Mouse (Mus musculus) stomach, postnatal 0 days (tissue): ENCODE measurements around the gene Tsc1. TPM values are rescaled to one million over a fixed set of nuclear protein-coding genes. Genes with fewer than 3 reads are reported as not detected.
A peak's percentile ranks its signal among the peaks of the same experiment; 100 is the strongest.

Experiments
- ATAC-seq: fragments of 200-750 bp; cut with Nextera tagmentation; 2 replicates; pipeline ENCODE4 v1.8.0; 2017; ENCODE audit not compliant: low FRiP score, low TSS enrichment
- DNase-seq: peaks from one replicate; pipeline ENCODE4 v3.0.0-alpha.2; 2016; ENCODE audit warnings: low spot score
- H3K27ac ChIP-seq: fragments of 300-500 bp; sonication (generic); replicated peaks from 2 replicates; pipeline ENCODE4 v1.5.1; 2014; ENCODE audit warnings: mild to moderate bottlenecking, control low read depth
- H3K27me3 ChIP-seq: fragments of 300-500 bp; sonication (generic); 2 replicates; pipeline ENCODE4 v1.6.1; 2014; ENCODE audit warnings: low read length; ENCODE audit not compliant: control insufficient read depth, insufficient read depth
- H3K36me3 ChIP-seq: fragments of 300-500 bp; sonication (generic); 2 replicates; pipeline ENCODE4 v1.6.1; 2014; ENCODE audit warnings: low read length, mixed read lengths; ENCODE audit not compliant: control insufficient read depth, insufficient read depth
- H3K4me1 ChIP-seq: fragments of 300-500 bp; sonication (generic); replicated peaks from 2 replicates; pipeline ENCODE4 v1.6.1; 2014; ENCODE audit warnings: antibody characterized with exemption; ENCODE audit not compliant: control insufficient read depth, insufficient read depth
- H3K4me2 ChIP-seq: fragments of 300-500 bp; sonication (generic); replicated peaks from 2 replicates; pipeline ENCODE4 v1.6.1; 2014; ENCODE audit warnings: low read depth, mild to moderate bottlenecking, control low read depth, moderate library complexity
- H3K4me3 ChIP-seq: fragments of 300-500 bp; sonication (generic); 2 replicates; pipeline ENCODE4 v1.5.1; 2014; ENCODE audit warnings: low read depth, low read length, control low read depth
- H3K9ac ChIP-seq: fragments of 300-500 bp; sonication (generic); 2 replicates; pipeline ENCODE4 v1.6.1; 2014; ENCODE audit warnings: mild to moderate bottlenecking, low read length, control low read depth, mixed read lengths
- H3K9me3 ChIP-seq: fragments of 300-500 bp; sonication (generic); 2 replicates; pipeline ENCODE4 v1.6.1; 2016; ENCODE audit warnings: low read length; ENCODE audit not compliant: control insufficient read depth
- CTCF ChIP-seq: IDR thresholded peaks from 2 replicates; pipeline ENCODE4 v1.5.1; 2016; ENCODE audit warnings: antibody characterized with exemption, low read depth, mild to moderate bottlenecking, moderate library complexity
- EP300 ChIP-seq: optimal IDR thresholded peaks from 2 replicates; pipeline ENCODE3; 2016; ENCODE audit warnings: antibody characterized with exemption
- WGBS: fragments of 180-500 bp; shearing (Covaris S2); extraction: QIAGEN DNeasy Blood & Tissue Kit; methylation state at CpG from one replicate; pipeline ENCODE4 v1.1.7; 2014; 5-methylcytosine and 5-hydroxymethylcytosine counted together
- polyA plus RNA-seq: library from polyadenylated mRNA; unstranded; fragments of >200 nt; fragmentation: Nextera tagmentation; extraction: Ambion mirVana; gene quantifications from 2 replicates; pipeline ENCODE4 v1.2.1, GENCODE M21; 2015

Gene Tsc1
- polyA plus RNA-seq, 1 experiment from 2014 or later: 4.9 TPM

GRCm38 (mm10) chr2:28624870-28625269 is 16.2 kb upstream of the Tsc1 start:
- no peak overlapping the region for H3K4me2 ChIP-seq
- DNase-seq (no peak), ATAC-seq (no peak)
- 91% methylated on average over 3 of the region's 3 CpGs for WGBS
- no peak overlapping the region for H3K27ac ChIP-seq
- H3K9ac ChIP-seq: no peak overlapping the region
- H3K4me1 ChIP-seq: no peaks in the 10 kb centered on the region
- no peak overlapping the region for H3K4me3 ChIP-seq
- no peaks in the 10 kb centered on the region for H3K9me3 ChIP-seq
- TF ChIP-seq EP300 (no peak), CTCF (peak; percentile 39)
- H3K27me3 ChIP-seq: no peaks in the 10 kb centered on the region
- H3K36me3 ChIP-seq: no peaks in the 10 kb centered on the region

- no peaks in the 10 kb centered on the region for H3K9me3 ChIP-seq
- no peak overlapping the region for H3K4me2 ChIP-seq
- TF ChIP-seq CTCF: no peak
- TF ChIP-seq EP300: no peak
- DNase-seq (no peak), ATAC-seq (no peak)
- H3K27me3 ChIP-seq: no peaks in the 10 kb centered on the region
- no peak overlapping the region for H3K4me3 ChIP-seq
- H3K27ac ChIP-seq: no peak overlapping the region
- WGBS: 72% methylated on average over 3 of the region's 3 CpGs
- no peaks in the 10 kb centered on the region for H3K4me1 ChIP-seq
- H3K9ac ChIP-seq: no peak overlapping the region
- no peaks in the 10 kb centered on the region for H3K36me3 ChIP-seq
Observed at GRCm38 (mm10) chr2:28626038-28626437, 15.0 kb upstream of the Tsc1 start.

- Histone ChIP-seq H3K36me3 (no peaks in the 10 kb centered on the region), H3K4me2 (no peak overlapping the region), H3K4me3 (no peak overlapping the region), H3K9me3 (no peaks in the 10 kb centered on the region), H3K9ac (no peak overlapping the region), H3K4me1 (no peaks in the 10 kb centered on the region), H3K27me3 (no peaks in the 10 kb centered on the region), H3K27ac (no peak overlapping the region)
- ATAC-seq: no peak
- no peak for DNase-seq
- TF ChIP-seq EP300: no peak
- TF ChIP-seq CTCF: peak; percentile 56
- WGBS: 38% methylated on average over 2 of the region's 2 CpGs
Observed at GRCm38 (mm10) chr2:28628053-28628452, 13.0 kb upstream of the Tsc1 start.

- ATAC-seq (peak; percentile 89), DNase-seq (peak; percentile 80)
- Histone ChIP-seq H3K4me3 (no peak overlapping the region), H3K36me3 (no peaks in the 10 kb centered on the region), H3K9me3 (no peaks in the 10 kb centered on the region), H3K27ac (no peak overlapping the region), H3K9ac (no peak overlapping the region), H3K27me3 (no peaks in the 10 kb centered on the region), H3K4me1 (no peaks in the 10 kb centered on the region), H3K4me2 (no peak overlapping the region)
- WGBS: 27% methylated on average over 4 of the region's 4 CpGs
- TF ChIP-seq EP300 (no peak), CTCF (no peak)
Observed at GRCm38 (mm10) chr2:28629911-28630381, 11.1 kb upstream of the Tsc1 start.

- WGBS: 66% methylated on average over 1 of the region's 1 CpGs
- H3K27me3 ChIP-seq: no peaks in the 10 kb centered on the region
- no peaks in the 10 kb centered on the region for H3K9me3 ChIP-seq
- no peak overlapping the region for H3K4me3 ChIP-seq
- no peak overlapping the region for H3K27ac ChIP-seq
- TF ChIP-seq CTCF: no peak
- TF ChIP-seq EP300: no peak
- no peaks in the 10 kb centered on the region for H3K4me1 ChIP-seq
- 0 out of 2 replicates have a peak, but pooled peaks have one; percentile 35 for ATAC-seq
- DNase-seq: no peak
- no peak overlapping the region for H3K9ac ChIP-seq
- H3K36me3 ChIP-seq: no peaks in the 10 kb centered on the region
- no peak overlapping the region for H3K4me2 ChIP-seq
Observed at GRCm38 (mm10) chr2:28632626-28633025, 8.4 kb upstream of the Tsc1 start.

GRCm38 (mm10) chr2:28633136-28633535 is 7.9 kb upstream of the Tsc1 start:
- no peaks in the 10 kb centered on the region for H3K4me1 ChIP-seq
- peak; percentile 36 for TF ChIP-seq CTCF
- TF ChIP-seq EP300: no peak
- H3K4me2 ChIP-seq: no peak overlapping the region
- H3K9me3 ChIP-seq: no peaks in the 10 kb centered on the region
- ATAC-seq (no peak), DNase-seq (no peak)
- no peak overlapping the region for H3K4me3 ChIP-seq
- H3K27ac ChIP-seq: no peak overlapping the region
- H3K9ac ChIP-seq: no peak overlapping the region
- H3K36me3 ChIP-seq: no peaks in the 10 kb centered on the region
- 37% methylated on average over 4 of the region's 4 CpGs for WGBS
- H3K27me3 ChIP-seq: no peaks in the 10 kb centered on the region
